Mouse (Mus musculus) stomach, embryonic 14.5 days (tissue): Measurements from ENCODE around the gene Gpr146. TPM values are rescaled to one million over a fixed set of nuclear protein-coding genes. Genes with fewer than 3 reads are reported as not detected.
"Not testable (repeated sequence)": the region's sequence is repeated elsewhere in the genome, so short reads cannot be mapped to it uniquely, and the experiment has no call there.

Experiments used
- ATAC-seq: fragments of 200-750 bp; cut with Nextera tagmentation; 2 replicates; pipeline ENCODE4 v1.8.0; 2017; ENCODE audit warnings: low read depth, moderate TSS enrichment; ENCODE audit not compliant: insufficient number of reproducible peaks, insufficient read depth, low FRiP score
- H3K27ac ChIP-seq: fragments of 300-500 bp; sonication (generic); 2 replicates; pipeline ENCODE4 v1.5.1; 2014; ENCODE audit warnings: mild to moderate bottlenecking, low read length, moderate library complexity, mixed read lengths
- H3K27me3 ChIP-seq: fragments of 300-500 bp; sonication (generic); 2 replicates; pipeline ENCODE4 v1.6.1; 2014; ENCODE audit warnings: low read length, control low read depth, mixed read lengths; ENCODE audit not compliant: control insufficient read depth, insufficient read depth
- H3K36me3 ChIP-seq: fragments of 300-500 bp; sonication (generic); 2 replicates; pipeline ENCODE4 v1.6.1; 2014; ENCODE audit warnings: mild to moderate bottlenecking, control low read depth, low read length, moderate library complexity, mixed read lengths; ENCODE audit not compliant: control insufficient read depth, insufficient read depth
- H3K4me1 ChIP-seq: fragments of 300-500 bp; sonication (generic); 2 replicates; pipeline ENCODE4 v1.6.1; 2014; ENCODE audit warnings: low read length, control low read depth, mixed read lengths; ENCODE audit not compliant: control insufficient read depth, insufficient read depth
- H3K4me2 ChIP-seq: fragments of 300-500 bp; sonication (generic); replicated peaks from 2 replicates; pipeline ENCODE4 v1.6.1; 2014; ENCODE audit warnings: low read depth, low read length, control low read depth
- H3K4me3 ChIP-seq: fragments of 300-500 bp; sonication (generic); 2 replicates; pipeline ENCODE4 v1.5.1; 2014; ENCODE audit warnings: low read depth, low read length, control low read depth
- H3K9ac ChIP-seq: fragments of 300-500 bp; sonication (generic); replicated peaks from 2 replicates; pipeline ENCODE4 v1.6.1; 2014; ENCODE audit warnings: low read depth, mild to moderate bottlenecking, control low read depth, low read length, moderate library complexity, mixed read lengths
- H3K9me3 ChIP-seq: fragments of 300-500 bp; sonication (generic); 2 replicates; pipeline ENCODE4 v1.6.1; 2016; ENCODE audit warnings: low read depth, low read length, control low read depth; ENCODE audit not compliant: control insufficient read depth
- WGBS: fragments of 180-500 bp; shearing (Covaris S2); extraction: QIAGEN DNeasy Blood & Tissue Kit; methylation state at CpG from one replicate; pipeline ENCODE4 v1.1.7; 2014; 5-methylcytosine and 5-hydroxymethylcytosine counted together
- polyA plus RNA-seq: library from polyadenylated mRNA; unstranded; fragments of >200 nt; fragmentation: Nextera tagmentation; extraction: Ambion mirVana; gene quantifications from 2 replicates; pipeline ENCODE4 v1.2.1, GENCODE M21; 2014

Gpr146 gene
- polyA plus RNA-seq: 1.3 and 1.5 TPM in 2 replicates

DNA sequence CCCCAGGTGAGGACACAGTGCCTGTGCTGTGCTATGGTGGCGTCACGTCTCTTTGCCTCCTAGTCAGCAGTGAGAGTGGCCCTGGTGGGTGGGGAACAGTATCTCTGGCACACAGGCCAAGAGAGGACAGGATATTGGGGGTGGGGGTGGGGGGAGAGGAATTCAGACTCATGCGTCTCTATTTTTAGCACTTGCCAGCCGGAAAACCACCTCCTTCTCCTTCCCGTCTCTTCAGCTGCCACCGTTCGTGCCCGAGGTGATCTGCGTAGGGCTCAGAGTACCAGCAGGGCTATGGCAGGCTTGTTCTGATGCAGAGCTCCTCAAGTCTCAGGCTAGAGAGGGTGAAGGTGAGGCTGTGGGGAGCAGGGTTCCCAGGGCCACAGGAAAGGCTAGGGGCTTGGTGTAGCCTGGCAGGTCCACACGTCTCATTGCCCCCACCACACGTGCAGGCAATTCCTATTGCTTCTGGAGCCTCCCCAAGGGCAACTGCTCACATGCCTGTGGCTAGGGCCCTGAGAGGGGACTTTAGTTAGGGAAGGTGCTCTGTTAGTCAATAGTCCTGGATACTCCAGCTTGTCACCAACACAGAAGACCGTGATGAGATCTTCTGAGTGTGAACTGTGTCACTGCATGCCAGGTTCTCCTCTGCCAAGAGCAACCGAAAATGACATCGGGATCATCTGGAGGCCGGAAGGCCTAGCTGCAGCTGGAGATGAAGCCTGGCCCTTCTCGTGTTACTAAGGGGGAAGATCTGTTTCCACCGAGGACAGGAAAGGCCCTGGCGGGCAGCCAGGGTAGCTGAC, at the start of gene Gpr146:
Gpr146 (plus strand) TSS at position 230 of the 803 bp plus-strand sequence.
- H3K9me3 ChIP-seq: no peaks in the 10 kb centered on the region
- ATAC-seq: no peak
- WGBS: 59% methylated on average over 18 of the region's 18 CpGs
- no peak within 1 kb of the TSS for H3K9ac ChIP-seq
- no peak within 1 kb of the TSS for H3K4me2 ChIP-seq
- no peak within 1 kb of the TSS for H3K4me3 ChIP-seq
- H3K36me3 ChIP-seq: no peaks in the 10 kb centered on the region
- H3K4me1 ChIP-seq: peaks cover 36% of the 10 kb centered on the region
- no peaks in the 10 kb centered on the region for H3K27me3 ChIP-seq
- H3K27ac ChIP-seq: peak within 1 kb of the TSS; percentile 68

DNA sequence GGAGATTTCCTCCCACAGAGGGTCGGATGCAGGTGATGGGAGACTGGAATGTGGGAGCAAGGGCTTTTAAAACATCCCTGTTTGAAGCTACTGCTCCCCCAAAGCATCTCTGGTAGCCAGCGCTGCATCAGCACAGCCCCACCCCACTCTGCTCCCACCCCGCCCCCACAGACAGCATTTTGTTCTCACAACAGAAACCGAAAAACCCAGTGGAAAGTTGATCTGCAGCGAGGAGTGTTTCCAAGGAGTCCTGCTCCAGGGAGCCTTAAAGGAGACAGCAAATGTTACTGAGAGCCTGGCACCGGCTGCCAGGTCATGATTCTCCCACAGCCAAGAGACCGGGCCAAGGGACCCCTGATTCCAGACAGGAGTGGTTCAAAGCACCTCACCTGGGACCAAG, 46.7 kb upstream of the Gpr146 start:
- Histone ChIP-seq H3K4me1 (no peaks in the 10 kb centered on the region), H3K27me3 (peaks cover 8% of the 10 kb centered on the region), H3K9me3 (no peaks in the 10 kb centered on the region), H3K4me2 (no peak overlapping the region), H3K27ac (no peak overlapping the region), H3K36me3 (no peaks in the 10 kb centered on the region; the same call in 1 of the 2 replicates), H3K4me3 (no peak overlapping the region), H3K9ac (no peak overlapping the region)
- 61% methylated on average over 7 of the region's 7 CpGs for WGBS
- ATAC-seq: no peak

DNA sequence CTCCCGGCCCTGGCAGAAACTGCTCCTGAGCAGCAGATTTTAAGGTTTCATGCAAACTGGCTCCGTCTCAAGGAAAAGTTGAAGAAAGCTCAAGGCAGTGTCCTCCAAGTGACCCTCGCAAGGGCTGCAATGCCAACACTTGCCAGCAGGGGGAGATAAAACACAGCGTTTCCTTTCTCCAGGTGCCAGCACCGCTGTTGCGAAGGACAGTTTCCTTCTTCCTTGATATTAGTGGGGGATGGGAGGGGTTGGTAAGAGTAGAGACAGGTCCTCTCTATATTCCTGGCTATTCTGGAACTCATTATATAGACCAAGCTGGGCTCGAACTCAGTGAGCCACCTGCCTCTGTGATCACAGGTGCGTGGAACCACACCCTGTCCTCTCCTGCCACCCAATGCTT, 45.8 kb upstream of the Gpr146 start:
- ATAC-seq: 0 out of 2 replicates have a peak, but pooled peaks have one; percentile 21
- peaks cover 6% of the 10 kb centered on the region for H3K36me3 ChIP-seq
- H3K9ac ChIP-seq: no peak overlapping the region
- H3K27me3 ChIP-seq: no peaks in the 10 kb centered on the region
- 17% methylated on average over 8 of the region's 8 CpGs for WGBS
- no peak overlapping the region for H3K4me3 ChIP-seq
- no peaks in the 10 kb centered on the region for H3K9me3 ChIP-seq
- no peaks in the 10 kb centered on the region for H3K4me1 ChIP-seq
- no peak overlapping the region for H3K4me2 ChIP-seq
- peak overlapping the region; percentile 77; the same call in 1 of the 2 replicates for H3K27ac ChIP-seq

DNA sequence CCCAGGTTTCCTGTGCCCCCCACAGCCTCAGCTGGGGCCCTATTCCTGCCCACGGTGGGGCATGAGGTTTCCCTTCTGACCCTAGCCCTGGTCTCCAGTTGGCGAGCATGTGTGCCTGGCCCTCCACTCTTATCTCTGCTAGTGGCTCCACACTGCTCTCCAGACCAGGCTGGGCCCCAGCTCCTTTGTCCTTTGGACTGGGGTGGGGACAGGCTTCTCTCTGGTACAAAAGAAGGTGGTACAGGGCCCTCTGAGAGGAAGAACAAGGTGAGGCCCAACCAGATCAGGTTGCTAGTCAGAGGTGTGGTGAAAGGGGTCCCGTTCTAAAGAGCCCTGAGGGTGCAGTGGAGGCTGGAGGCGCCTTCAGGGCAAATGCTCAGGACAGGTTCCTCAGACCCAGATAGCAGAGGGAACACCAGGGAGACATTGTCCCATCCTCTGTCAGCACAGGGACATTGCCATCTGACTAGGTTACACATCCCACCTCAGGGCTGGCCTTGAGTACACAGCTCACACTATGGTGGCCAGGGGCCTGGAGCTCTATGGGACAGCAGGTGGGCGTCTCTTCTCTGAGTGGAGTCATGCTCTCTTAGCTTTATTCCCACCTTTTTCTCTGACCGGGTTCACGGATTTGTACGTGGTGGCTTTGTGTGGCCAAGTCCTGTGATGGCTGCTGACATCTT, 44.8 kb upstream of the Gpr146 start:
- H3K27ac ChIP-seq: peak overlapping the region; percentile 77
- H3K9ac ChIP-seq: no peak overlapping the region
- H3K4me2 ChIP-seq: no peak overlapping the region
- no peak overlapping the region for H3K4me3 ChIP-seq
- peak; percentile 74; the same call in 1 of the 2 replicates for ATAC-seq
- whole genome bisulfite sequencing: 81% methylated on average over 8 of the region's 8 CpGs
- H3K4me1 ChIP-seq: no peaks in the 10 kb centered on the region
- no peaks in the 10 kb centered on the region for H3K27me3 ChIP-seq
- no peaks in the 10 kb centered on the region for H3K9me3 ChIP-seq
- peaks cover 14% of the 10 kb centered on the region for H3K36me3 ChIP-seq

DNA sequence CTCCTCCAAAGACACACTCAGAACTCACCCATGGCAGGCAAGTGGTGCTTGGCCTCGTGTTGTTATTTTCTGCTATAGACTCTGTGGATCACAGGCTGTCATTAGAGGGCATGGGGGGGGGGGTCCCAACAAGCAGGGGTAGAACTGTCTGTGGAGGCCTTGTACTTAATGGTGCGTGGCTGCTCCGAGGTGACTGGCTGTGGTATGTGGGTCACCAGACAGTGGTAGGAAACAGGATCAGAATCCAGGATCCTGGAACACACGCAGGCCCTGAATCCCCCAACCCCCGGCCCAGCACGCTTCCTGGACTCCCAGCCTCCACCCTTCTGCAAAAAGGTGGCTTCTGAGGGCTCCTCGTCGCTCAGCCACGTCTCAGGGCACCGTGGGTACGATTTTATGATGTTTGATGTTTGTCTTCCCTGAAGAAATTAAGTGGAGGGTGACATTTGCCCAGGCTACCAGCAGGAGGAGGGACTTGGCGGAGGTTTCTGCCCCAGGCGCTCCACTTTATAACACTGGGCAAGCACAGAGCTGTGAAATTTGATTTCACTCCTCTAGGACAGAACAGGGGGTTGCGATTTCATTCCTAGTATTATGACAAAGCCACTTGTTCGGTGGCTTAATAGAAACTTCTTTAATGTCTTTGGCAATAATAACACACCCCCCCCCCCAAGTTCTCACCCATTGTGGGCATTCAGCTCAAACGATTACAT, 44.0 kb upstream of the Gpr146 start:
- no peak for ATAC-seq
- Histone ChIP-seq H3K27me3 (no peaks in the 10 kb centered on the region), H3K36me3 (peaks cover 21% of the 10 kb centered on the region), H3K4me2 (no peak overlapping the region), H3K4me1 (no peaks in the 10 kb centered on the region), H3K9ac (no peak overlapping the region), H3K27ac (peak overlapping the region; percentile 77; the same call in 1 of the 2 replicates), H3K4me3 (no peak overlapping the region), H3K9me3 (no peaks in the 10 kb centered on the region)
- WGBS: 85% methylated on average over 16 of the region's 16 CpGs

DNA sequence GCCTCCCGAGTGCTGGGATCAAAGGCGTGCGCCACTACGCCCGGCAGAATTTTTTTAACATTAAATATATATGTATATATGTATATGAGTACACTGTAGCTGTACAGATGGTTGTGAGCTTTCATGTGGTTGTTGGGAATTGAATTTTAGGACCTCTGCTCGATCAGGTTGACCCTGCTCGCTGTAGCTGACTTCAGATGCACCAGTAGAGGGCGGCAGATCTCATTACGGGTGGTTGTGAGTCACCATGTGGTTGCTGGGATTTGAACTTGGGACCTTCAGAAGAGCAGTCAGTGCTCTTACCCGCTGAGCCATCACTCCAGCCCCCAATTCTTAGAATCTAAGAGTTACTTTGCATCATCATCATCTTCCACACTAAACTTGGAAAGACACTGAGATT, 43.1 kb upstream of the Gpr146 start:
- H3K4me3 ChIP-seq: not testable (repeated sequence)

DNA sequence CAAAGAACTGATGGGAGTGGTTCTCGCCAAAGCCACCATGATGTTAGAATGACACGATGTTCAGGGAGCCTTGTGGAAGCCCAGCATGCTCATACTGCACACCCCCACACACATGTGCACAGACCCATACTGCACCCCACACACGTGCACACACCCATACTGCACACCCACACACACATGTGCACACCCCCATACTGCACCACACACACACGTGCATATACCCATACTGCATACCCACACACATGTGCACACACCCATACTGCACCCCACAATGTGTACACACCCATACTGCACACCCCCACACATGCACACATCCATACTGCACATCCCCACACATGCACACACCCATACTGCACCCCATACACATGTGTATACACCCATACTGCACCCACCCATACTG, 41.9 kb upstream of the Gpr146 start:
- Histone ChIP-seq H3K4me2 (no peak overlapping the region), H3K27me3 (no peaks in the 10 kb centered on the region), H3K9ac (no peak overlapping the region), H3K27ac (no peak overlapping the region), H3K9me3 (no peaks in the 10 kb centered on the region), H3K4me1 (no peaks in the 10 kb centered on the region), H3K4me3 (no peak overlapping the region), H3K36me3 (peaks cover 41% of the 10 kb centered on the region)
- WGBS: 82% methylated on average over 4 of the region's 4 CpGs
- ATAC-seq: no peak

More for the DNA sequence above, 43.1 kb upstream of the Gpr146 start:
- not testable (repeated sequence) for H3K27me3 ChIP-seq, H3K4me1 ChIP-seq, H3K9me3 ChIP-seq, H3K27ac ChIP-seq, ATAC-seq, H3K9ac ChIP-seq, H3K4me2 ChIP-seq
- 85% methylated on average over 10 of the region's 10 CpGs for WGBS
- H3K36me3 ChIP-seq: peaks cover 30% of the 10 kb centered on the region

DNA sequence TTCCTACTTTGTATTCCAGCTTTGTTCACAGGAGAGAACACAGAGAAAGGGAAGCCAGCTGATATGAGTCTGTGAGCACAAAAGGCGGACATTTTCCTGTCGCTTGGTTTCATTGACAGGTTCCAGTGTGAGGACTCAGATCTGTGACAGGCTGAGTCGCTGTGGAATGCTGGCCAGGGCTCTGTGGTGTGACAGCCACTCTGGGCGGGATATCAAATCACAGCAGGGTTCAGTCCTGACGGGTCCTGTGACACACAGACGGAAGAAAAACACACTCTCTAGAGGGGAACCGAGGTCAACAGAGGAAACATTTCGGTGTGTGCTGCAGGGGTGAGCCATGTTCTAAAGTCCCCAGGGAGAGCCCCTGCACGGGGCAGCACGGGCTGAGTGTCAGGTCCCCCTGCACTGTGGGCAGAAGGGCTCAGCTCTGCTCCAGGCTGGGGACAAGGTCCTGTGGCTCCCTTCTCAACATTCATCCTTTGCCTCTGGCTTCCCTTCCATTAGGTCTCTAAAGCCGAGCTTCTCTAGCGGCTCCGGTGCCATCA, 39.6 kb upstream of the Gpr146 start:
- Histone ChIP-seq H3K36me3 (peaks cover 58% of the 10 kb centered on the region), H3K4me3 (no peak overlapping the region), H3K27me3 (no peaks in the 10 kb centered on the region), H3K4me1 (no peaks in the 10 kb centered on the region), H3K4me2 (no peak overlapping the region), H3K9ac (no peak overlapping the region), H3K9me3 (no peaks in the 10 kb centered on the region), H3K27ac (no peak overlapping the region)
- ATAC-seq: no peak
- 81% methylated on average over 13 of the region's 13 CpGs for WGBS
